Mouse (Mus musculus) neural tube, embryonic 14.5 days (tissue): ENCODE results near the gene Gm21987. TPM values are rescaled to one million over a fixed set of nuclear protein-coding genes. Genes with fewer than 3 reads are reported as not detected.

Source experiments
- ATAC-seq: fragments of 200-750 bp; cut with Nextera tagmentation; 2 replicates; pipeline ENCODE4 v1.8.0; 2017; ENCODE audit warnings: low read depth, mild to moderate bottlenecking, moderate TSS enrichment, moderate library complexity
- H3K27ac ChIP-seq: fragments of 300-500 bp; sonication (generic); 2 replicates; pipeline ENCODE4 v1.5.1; 2014; ENCODE audit warnings: low read depth, mild to moderate bottlenecking, control low read depth, low read length, moderate library complexity, mixed read lengths
- H3K27me3 ChIP-seq: fragments of 300-500 bp; sonication (generic); 2 replicates; pipeline ENCODE4 v1.6.1; 2014; ENCODE audit warnings: low read length; ENCODE audit not compliant: control insufficient read depth, insufficient read depth
- H3K36me3 ChIP-seq: fragments of 300-500 bp; sonication (generic); 2 replicates; pipeline ENCODE4 v1.6.1; 2014; ENCODE audit warnings: low read length, mixed read lengths; ENCODE audit not compliant: control insufficient read depth, insufficient read depth
- H3K4me1 ChIP-seq: fragments of 300-500 bp; sonication (generic); 2 replicates; pipeline ENCODE4 v1.6.1; 2014; ENCODE audit warnings: low read length; ENCODE audit not compliant: control insufficient read depth, insufficient read depth
- H3K4me2 ChIP-seq: fragments of 300-500 bp; sonication (generic); 2 replicates; pipeline ENCODE4 v1.6.1; 2014; ENCODE audit warnings: mild to moderate bottlenecking, low read depth, low read length, control low read depth
- H3K4me3 ChIP-seq: fragments of 300-500 bp; sonication (generic); 2 replicates; pipeline ENCODE4 v1.5.1; 2014; ENCODE audit warnings: low read depth, low read length, control low read depth, mixed read lengths
- H3K9ac ChIP-seq: fragments of 300-500 bp; sonication (generic); replicated peaks from 2 replicates; pipeline ENCODE4 v1.6.1; 2014; ENCODE audit warnings: low read depth, mild to moderate bottlenecking, control low read depth, low read length, mixed read lengths
- H3K9me3 ChIP-seq: fragments of 300-500 bp; sonication (generic); 2 replicates; pipeline ENCODE4 v1.6.1; 2016; ENCODE audit warnings: low read length; ENCODE audit not compliant: control insufficient read depth
- WGBS: fragments of 180-500 bp; shearing (Covaris S2); extraction: QIAGEN DNeasy Blood & Tissue Kit; methylation state at CpG from one replicate; pipeline ENCODE4 v1.1.7; 2014; 5-methylcytosine and 5-hydroxymethylcytosine counted together
- polyA plus RNA-seq: library from polyadenylated mRNA; unstranded; fragments of >200 nt; fragmentation: Nextera tagmentation; extraction: Ambion mirVana; gene quantifications from 2 replicates; pipeline ENCODE4 v1.2.1, GENCODE M21; 2014

Gm21987 gene
- polyA plus RNA-seq, 1 experiment from 2014 or later = not detected

GRCm38 (mm10) chr16:38354185-38354913 is 7.5 kb downstream of the Gm21987 start:
- Histone ChIP-seq H3K4me1 (no peaks in the 10 kb centered on the region), H3K36me3 (peaks cover 16% of the 10 kb centered on the region), H3K9ac (no peak overlapping the region), H3K4me2 (no peak overlapping the region), H3K9me3 (no peaks in the 10 kb centered on the region), H3K4me3 (no peak overlapping the region), H3K27me3 (no peaks in the 10 kb centered on the region), H3K27ac (no peak overlapping the region)
- no peak for ATAC-seq
- WGBS = 95% methylated on average over 5 of the region's 5 CpGs

DNA sequence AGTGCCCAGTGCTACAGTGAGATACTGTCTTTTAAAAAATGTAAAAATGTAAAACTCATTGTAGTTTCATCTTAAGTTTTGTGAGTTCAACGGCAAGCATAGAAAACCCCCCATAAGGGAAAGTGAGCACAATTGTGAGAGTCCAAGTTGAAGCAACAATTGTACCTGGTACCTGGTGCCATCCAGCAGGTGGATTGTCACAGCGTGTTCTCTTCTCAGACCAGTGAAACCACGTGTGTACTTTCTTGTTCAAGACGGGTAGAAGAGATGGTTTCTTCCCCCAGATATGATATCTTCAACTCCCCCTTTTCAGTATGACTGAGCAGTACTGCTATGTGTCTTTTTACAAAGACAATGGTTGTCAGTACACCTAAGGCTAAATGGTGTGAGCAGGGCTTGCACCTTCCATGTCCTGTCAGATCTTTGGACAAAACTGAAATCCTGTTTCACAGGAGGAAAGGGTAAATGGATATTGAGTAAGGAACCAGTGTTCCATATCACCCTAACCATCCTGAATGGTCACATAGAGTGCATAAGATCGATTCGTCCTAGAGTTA is 11.5 kb downstream of the Gm21987 start:
- no peaks in the 10 kb centered on the region for H3K9me3 ChIP-seq
- no peaks in the 10 kb centered on the region for H3K36me3 ChIP-seq
- ATAC-seq = no peak
- WGBS = 91% methylated on average over 6 of the region's 6 CpGs
- no peaks in the 10 kb centered on the region for H3K27me3 ChIP-seq
- H3K9ac ChIP-seq = no peak overlapping the region
- H3K4me2 ChIP-seq = no peak overlapping the region
- no peaks in the 10 kb centered on the region for H3K4me1 ChIP-seq
- no peak overlapping the region for H3K4me3 ChIP-seq
- no peak overlapping the region for H3K27ac ChIP-seq

- H3K27ac ChIP-seq = no peak overlapping the region
- no peaks in the 10 kb centered on the region for H3K9me3 ChIP-seq
- H3K4me3 ChIP-seq = no peak overlapping the region
- ATAC-seq = no peak
- no peaks in the 10 kb centered on the region for H3K36me3 ChIP-seq
- no peaks in the 10 kb centered on the region for H3K27me3 ChIP-seq
- 96% methylated on average over 2 of the region's 2 CpGs for WGBS
- H3K4me2 ChIP-seq = no peak overlapping the region
- no peaks in the 10 kb centered on the region for H3K4me1 ChIP-seq
- no peak overlapping the region for H3K9ac ChIP-seq
Measured at GRCm38 (mm10) chr16:38359241-38359640, 12.4 kb downstream of the Gm21987 start.

DNA sequence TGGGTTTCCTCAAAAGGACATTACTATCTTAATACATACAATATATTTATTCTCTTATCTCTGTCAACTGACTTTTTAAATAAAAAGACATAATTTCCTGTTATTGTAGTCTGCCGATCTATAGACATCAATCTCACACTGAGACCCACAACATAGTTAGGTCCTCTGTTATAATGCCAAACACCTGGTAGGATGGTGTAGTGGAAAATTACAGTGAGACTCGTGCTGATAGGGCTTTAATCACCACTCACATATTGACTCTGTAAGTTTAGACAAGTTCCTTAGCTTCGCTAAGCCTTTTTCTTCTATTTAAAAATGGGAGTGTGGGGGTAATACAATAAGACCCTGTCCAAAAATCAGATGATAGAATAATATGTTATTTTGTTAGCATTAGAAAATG is 13.0 kb downstream of the Gm21987 start:
- Histone ChIP-seq H3K36me3 (no peaks in the 10 kb centered on the region), H3K4me1 (no peaks in the 10 kb centered on the region), H3K9me3 (no peaks in the 10 kb centered on the region), H3K4me2 (no peak overlapping the region), H3K4me3 (no peak overlapping the region), H3K27ac (no peak overlapping the region), H3K27me3 (no peaks in the 10 kb centered on the region), H3K9ac (no peak overlapping the region)
- ATAC-seq = no peak
- 81% methylated on average over 3 of the region's 3 CpGs for WGBS

DNA sequence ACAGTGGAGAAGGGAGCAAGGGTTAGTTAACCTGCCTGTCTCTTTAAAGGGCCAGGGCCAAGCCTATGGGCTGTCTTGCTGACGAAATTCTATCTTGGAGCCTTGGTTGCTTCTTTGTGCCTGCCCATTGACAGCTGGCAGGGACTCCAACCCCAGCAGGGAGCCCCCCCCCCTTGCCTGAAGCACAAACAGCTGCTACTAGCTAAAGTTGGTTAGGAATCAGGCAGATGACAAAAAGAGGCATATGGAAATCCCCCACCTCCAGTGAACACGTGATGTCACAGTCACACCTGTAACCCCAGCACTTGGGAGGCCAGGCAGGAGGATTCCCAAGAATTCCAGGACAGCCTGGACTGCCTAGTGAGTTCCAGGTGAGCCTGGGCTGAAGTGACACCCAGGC is 13.5 kb downstream of the Gm21987 start:
- H3K4me2 ChIP-seq = no peak overlapping the region
- ATAC-seq = no peak
- H3K4me1 ChIP-seq = no peaks in the 10 kb centered on the region

GRCm38 (mm10) chr16:38361933-38362332 is 15.1 kb downstream of the Gm21987 start, which contains the start of gene Popdc2:
Gene Popdc2 (plus strand): TSS chr16:38362209.
- Histone ChIP-seq H3K4me1 (no peaks in the 10 kb centered on the region), H3K27me3 (no peaks in the 10 kb centered on the region), H3K9me3 (no peaks in the 10 kb centered on the region), H3K36me3 (no peaks in the 10 kb centered on the region), H3K27ac (no peak within 1 kb of the TSS), H3K9ac (no peak within 1 kb of the TSS), H3K4me2 (no peak within 1 kb of the TSS), H3K4me3 (no peak within 1 kb of the TSS)
- ATAC-seq = no peak
- WGBS = 68% methylated on average over 10 of the region's 10 CpGs

More for the DNA sequence above, 13.5 kb downstream of the Gm21987 start:
- WGBS = 26% methylated on average over 2 of the region's 2 CpGs
- Histone ChIP-seq H3K27ac (no peak overlapping the region), H3K9me3 (no peaks in the 10 kb centered on the region), H3K9ac (no peak overlapping the region), H3K27me3 (no peaks in the 10 kb centered on the region), H3K36me3 (no peaks in the 10 kb centered on the region), H3K4me3 (no peak overlapping the region)

GRCm38 (mm10) chr16:38362493-38363255 is 15.8 kb downstream of the Gm21987 start:
- Histone ChIP-seq H3K9me3 (no peaks in the 10 kb centered on the region), H3K27ac (no peak overlapping the region), H3K4me3 (no peak overlapping the region), H3K36me3 (no peaks in the 10 kb centered on the region), H3K27me3 (no peaks in the 10 kb centered on the region), H3K9ac (no peak overlapping the region), H3K4me2 (no peak overlapping the region), H3K4me1 (no peaks in the 10 kb centered on the region)
- no peak for ATAC-seq
- 84% methylated on average over 20 of the region's 20 CpGs for WGBS

DNA sequence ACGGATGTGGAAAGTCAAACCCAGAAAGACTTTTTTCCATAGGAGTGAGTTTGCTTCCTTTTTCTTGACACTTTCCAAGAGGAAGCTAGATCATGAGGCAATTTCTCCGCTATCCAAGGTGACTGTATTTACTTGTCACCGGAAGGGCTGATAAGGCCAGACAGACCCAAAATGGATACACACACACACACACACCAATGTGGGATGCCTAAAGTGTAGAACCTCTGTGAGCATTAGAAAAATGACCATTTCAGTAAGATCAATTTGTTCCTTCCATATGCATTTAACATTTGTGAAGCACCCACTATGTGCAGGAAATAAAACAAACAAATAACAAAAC is 16.4 kb downstream of the Gm21987 start:
- 87% methylated on average over 3 of the region's 3 CpGs for WGBS
- no peaks in the 10 kb centered on the region for H3K4me1 ChIP-seq

DNA sequence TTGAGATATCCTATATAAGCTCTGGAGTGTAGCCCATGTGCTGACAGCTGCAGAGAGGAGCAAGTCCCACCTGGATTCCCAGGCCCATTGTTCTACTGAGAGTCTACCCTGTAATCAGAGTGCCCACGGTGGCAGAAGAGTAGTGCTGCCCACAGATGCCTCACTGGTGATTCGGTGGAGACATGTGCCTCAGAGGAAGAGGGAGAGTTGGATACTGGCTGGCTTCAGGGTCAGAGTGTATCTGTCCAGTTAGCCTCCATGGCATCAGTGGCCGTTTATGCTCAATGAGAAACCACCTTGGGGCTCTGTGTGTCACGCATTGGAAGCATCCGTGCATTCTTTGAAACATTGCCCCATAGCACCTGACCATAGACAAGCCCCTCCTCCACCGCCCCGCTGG is 16.8 kb downstream of the Gm21987 start:
- H3K9ac ChIP-seq = no peak overlapping the region
- H3K9me3 ChIP-seq = no peaks in the 10 kb centered on the region
- 91% methylated on average over 7 of the region's 7 CpGs for WGBS
- H3K36me3 ChIP-seq = no peaks in the 10 kb centered on the region
- no peaks in the 10 kb centered on the region for H3K27me3 ChIP-seq
- H3K27ac ChIP-seq = no peak overlapping the region
- no peaks in the 10 kb centered on the region for H3K4me1 ChIP-seq
- no peak overlapping the region for H3K4me2 ChIP-seq
- no peak for ATAC-seq
- no peak overlapping the region for H3K4me3 ChIP-seq

More for the DNA sequence above, 16.4 kb downstream of the Gm21987 start:
- Histone ChIP-seq H3K4me3 (no peak overlapping the region), H3K4me2 (no peak overlapping the region), H3K36me3 (no peaks in the 10 kb centered on the region), H3K27me3 (no peaks in the 10 kb centered on the region), H3K9ac (no peak overlapping the region), H3K9me3 (no peaks in the 10 kb centered on the region), H3K27ac (no peak overlapping the region)
- no peak for ATAC-seq
